Mouse (Mus musculus) neural tube, embryonic 13.5 days (tissue): ENCODE measurements around the gene 1700022I11Rik. TPM values are rescaled to one million over a fixed set of nuclear protein-coding genes. Genes with fewer than 3 reads are reported as not detected.
"Not testable (repeated sequence)": the region's sequence is repeated elsewhere in the genome, so short reads cannot be mapped to it uniquely, and the experiment has no call there.

Source experiments
- ATAC-seq: fragments of 200-750 bp; cut with Nextera tagmentation; 2 replicates; pipeline ENCODE4 v1.8.0; 2017; ENCODE audit warnings: low read depth, mild to moderate bottlenecking, moderate TSS enrichment, moderate library complexity
- H3K27ac ChIP-seq: fragments of 300-500 bp; sonication (generic); replicated peaks from 2 replicates; pipeline ENCODE4 v1.5.1; 2015; ENCODE audit warnings: moderate library complexity, mild to moderate bottlenecking, inconsistent platforms
- H3K27me3 ChIP-seq: fragments of 300-500 bp; sonication (generic); 2 replicates; pipeline ENCODE4 v1.6.1; 2015; ENCODE audit warnings: mild to moderate bottlenecking, inconsistent platforms
- H3K36me3 ChIP-seq: fragments of 300-500 bp; sonication (generic); 2 replicates; pipeline ENCODE4 v1.6.1; 2015; ENCODE audit warnings: mild to moderate bottlenecking, inconsistent platforms
- H3K4me1 ChIP-seq: fragments of 300-500 bp; sonication (generic); replicated peaks from 2 replicates; pipeline ENCODE4 v1.6.1; 2015; ENCODE audit warnings: inconsistent platforms
- H3K4me2 ChIP-seq: fragments of 300-500 bp; sonication (generic); 2 replicates; pipeline ENCODE4 v1.6.1; 2015; ENCODE audit warnings: inconsistent platforms, mild to moderate bottlenecking, moderate library complexity
- H3K4me3 ChIP-seq: fragments of 300-500 bp; sonication (generic); 2 replicates; pipeline ENCODE4 v1.5.1; 2015; ENCODE audit warnings: mild to moderate bottlenecking, inconsistent platforms
- H3K9ac ChIP-seq: fragments of 300-500 bp; sonication (generic); 2 replicates; pipeline ENCODE4 v1.6.1; 2015; ENCODE audit warnings: moderate library complexity, mild to moderate bottlenecking, inconsistent platforms
- H3K9me3 ChIP-seq: fragments of 300-500 bp; sonication (generic); 2 replicates; pipeline ENCODE4 v1.6.1; 2016; ENCODE audit warnings: inconsistent platforms
- WGBS: fragments of 180-500 bp; shearing (Covaris S2); methylation state at CpG from one replicate; pipeline ENCODE4 v1.1.7; 2015; 5-methylcytosine and 5-hydroxymethylcytosine counted together
- polyA plus RNA-seq: library from polyadenylated mRNA; unstranded; fragments of >200 nt; fragmentation: Nextera tagmentation; extraction: Ambion mirVana; gene quantifications from 2 replicates; pipeline ENCODE4 v1.2.1, GENCODE M21; 2015

1700022I11Rik gene
- polyA plus RNA-seq, 1 experiment from 2014 or later, result 0.57 TPM

DNA sequence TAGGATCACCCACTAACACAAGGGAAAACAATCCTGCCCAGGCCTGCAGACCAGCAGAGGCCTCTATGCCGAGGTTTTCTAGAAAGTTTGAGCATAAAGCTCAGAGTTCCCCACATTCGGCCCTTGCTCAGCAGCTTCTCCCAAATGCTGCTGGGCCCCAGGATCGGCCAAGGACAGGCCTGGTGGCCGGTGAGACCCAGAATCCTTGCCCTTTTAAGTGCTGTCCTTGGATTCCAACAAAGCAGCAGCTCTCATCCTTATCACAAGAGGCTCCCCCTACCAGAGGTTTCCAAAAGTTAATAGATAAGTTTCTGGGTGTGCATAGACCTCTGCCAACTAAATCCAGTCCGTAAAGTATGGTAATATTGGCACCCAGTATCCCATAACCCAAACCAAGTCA lies 4.5 kb downstream of the 1700022I11Rik start:
- WGBS, result 86% methylated on average over 5 of the region's 5 CpGs
- Histone ChIP-seq H3K4me2 (no peak overlapping the region), H3K27ac (no peak overlapping the region), H3K9me3 (no peaks in the 10 kb centered on the region), H3K9ac (no peak overlapping the region), H3K4me1 (no peaks in the 10 kb centered on the region), H3K4me3 (no peak overlapping the region), H3K27me3 (no peaks in the 10 kb centered on the region), H3K36me3 (peaks cover 22% of the 10 kb centered on the region)
- ATAC-seq, result no peak

- 92% methylated on average over 4 of the region's 4 CpGs for WGBS
- Histone ChIP-seq H3K36me3 (peaks cover 59% of the 10 kb centered on the region), H3K4me2 (no peak overlapping the region), H3K27ac (no peak overlapping the region), H3K9me3 (no peaks in the 10 kb centered on the region), H3K4me3 (no peak overlapping the region), H3K9ac (no peak overlapping the region), H3K4me1 (no peaks in the 10 kb centered on the region), H3K27me3 (no peaks in the 10 kb centered on the region)
- no peak for ATAC-seq
Measured at GRCm38 (mm10) chr4:42978062-42978461, 8.7 kb downstream of the 1700022I11Rik start.

DNA sequence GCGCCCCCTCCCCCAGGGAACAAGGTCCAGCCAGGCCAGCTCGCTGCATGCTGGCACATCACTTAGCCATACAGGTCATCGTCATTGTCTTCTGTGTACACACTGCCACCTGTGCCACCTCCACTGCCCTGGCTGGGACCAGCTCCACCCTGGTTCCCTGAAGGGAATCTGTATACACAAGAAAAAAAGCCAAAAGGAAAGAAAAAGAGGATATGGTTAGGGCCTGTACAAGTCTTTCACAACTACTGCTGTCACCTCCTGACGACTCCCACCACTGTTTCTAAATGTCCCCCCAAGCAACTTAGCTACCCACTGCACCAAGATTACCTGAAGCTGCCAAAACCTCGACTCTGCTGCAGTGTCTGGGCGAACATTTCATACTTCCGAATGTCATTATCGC lies 11.1 kb downstream of the 1700022I11Rik start:
- WGBS, result 95% methylated on average over 8 of the region's 8 CpGs
- H3K4me3 ChIP-seq, H3K9me3 ChIP-seq, ATAC-seq, H3K9ac ChIP-seq, H3K27me3 ChIP-seq, H3K4me1 ChIP-seq, H3K4me2 ChIP-seq, H3K27ac ChIP-seq: not testable (repeated sequence)
- peaks cover 80% of the 10 kb centered on the region for H3K36me3 ChIP-seq

DNA sequence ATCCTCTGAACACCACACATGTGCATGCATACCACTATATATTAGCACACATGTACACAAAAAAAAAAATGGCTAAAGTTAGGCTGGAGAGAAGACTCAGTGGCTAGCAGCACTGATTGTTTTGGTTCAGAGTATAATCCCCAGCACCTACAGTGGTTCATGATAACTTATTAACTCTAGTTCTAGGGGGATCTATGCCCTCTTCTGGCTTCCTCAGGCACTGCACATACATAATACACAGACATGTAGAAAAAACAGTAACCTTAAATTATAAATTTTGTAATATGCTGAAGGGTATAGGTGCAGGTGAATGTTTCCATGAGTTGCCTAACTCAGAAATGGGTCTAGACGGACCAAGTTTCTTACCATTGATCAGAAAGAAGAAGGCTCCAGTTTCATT lies 18.9 kb downstream of the 1700022I11Rik start:
- Histone ChIP-seq H3K4me2 (no peak overlapping the region), H3K4me3 (no peak overlapping the region), H3K9ac (no peak overlapping the region), H3K4me1 (no peaks in the 10 kb centered on the region), H3K27ac (no peak overlapping the region), H3K36me3 (peaks cover 98% of the 10 kb centered on the region), H3K9me3 (no peaks in the 10 kb centered on the region), H3K27me3 (no peaks in the 10 kb centered on the region)
- 94% methylated on average over 1 of the region's 1 CpGs for WGBS
- no peak for ATAC-seq

DNA sequence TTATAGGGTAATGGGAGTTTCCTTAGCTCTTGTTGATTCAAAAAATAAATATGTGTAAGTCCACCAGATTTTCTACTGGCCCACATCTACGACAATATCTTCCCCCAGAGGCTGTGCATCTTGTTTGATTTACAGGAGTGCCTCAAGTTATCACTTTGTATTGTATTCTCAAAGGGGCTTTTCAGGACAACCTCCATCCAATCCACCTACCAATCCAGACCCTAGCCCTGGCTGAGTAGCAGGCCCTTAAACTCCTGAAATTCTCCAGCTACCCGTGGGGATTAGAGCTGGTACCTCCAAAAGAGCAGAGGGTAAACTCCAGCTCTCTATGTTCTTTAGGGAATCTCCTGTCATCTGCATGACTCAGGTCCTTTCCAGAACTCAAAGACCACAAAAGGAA lies 28.6 kb downstream of the 1700022I11Rik start:
- no peak for ATAC-seq
- Histone ChIP-seq H3K27me3 (no peaks in the 10 kb centered on the region), H3K36me3 (peaks cover 42% of the 10 kb centered on the region), H3K4me2 (peak overlapping the region; percentile 98), H3K27ac (no peak overlapping the region), H3K9ac (peak overlapping the region; percentile 98), H3K9me3 (no peaks in the 10 kb centered on the region), H3K4me1 (peaks cover 33% of the 10 kb centered on the region), H3K4me3 (peak overlapping the region; percentile 98)
- WGBS, result 45% methylated on average over 2 of the region's 2 CpGs

GRCm38 (mm10) chr4:42999451-43000140 lies 30.2 kb downstream of the 1700022I11Rik start:
- Histone ChIP-seq H3K9me3 (no peaks in the 10 kb centered on the region), H3K27ac (peak overlapping the region; percentile 99), H3K4me1 (peaks cover 33% of the 10 kb centered on the region), H3K36me3 (peaks cover 29% of the 10 kb centered on the region), H3K27me3 (no peaks in the 10 kb centered on the region), H3K9ac (peak overlapping the region; percentile 98), H3K4me2 (peak overlapping the region; percentile 98), H3K4me3 (peak overlapping the region; percentile 98)
- peak; percentile 86 for ATAC-seq
- under 1% methylated on average over 46 of the region's 51 CpGs for WGBS

- WGBS, result under 1% methylated on average over 49 of the region's 56 CpGs
- Histone ChIP-seq H3K36me3 (peaks cover 24% of the 10 kb centered on the region), H3K4me2 (peak within 1 kb of the TSS; percentile 98), H3K27ac (peak within 1 kb of the TSS; percentile 99), H3K4me3 (peak within 1 kb of the TSS; percentile 98), H3K4me1 (peaks cover 33% of the 10 kb centered on the region), H3K9ac (peak within 1 kb of the TSS; percentile 98)
- peak; percentile 98 for ATAC-seq
- not testable (repeated sequence) for H3K9me3 ChIP-seq, H3K27me3 ChIP-seq
Measured at GRCm38 (mm10) chr4:43000141-43000986, 31.0 kb downstream of the 1700022I11Rik start, which contains the start of gene Vcp. TSS of gene Vcp (minus strand) at chr4:43000507.

GRCm38 (mm10) chr4:43001272-43001671 lies 31.9 kb downstream of the 1700022I11Rik start:
- H3K9me3 ChIP-seq, result no peaks in the 10 kb centered on the region
- H3K36me3 ChIP-seq, result peaks cover 20% of the 10 kb centered on the region; the same call in 1 of the 2 replicates
- no peak overlapping the region; the same call in 1 of the 2 replicates for H3K4me2 ChIP-seq
- H3K9ac ChIP-seq, result no peak overlapping the region
- no peak for ATAC-seq
- peaks cover 33% of the 10 kb centered on the region for H3K4me1 ChIP-seq
- no peak overlapping the region for H3K4me3 ChIP-seq
- no peaks in the 10 kb centered on the region for H3K27me3 ChIP-seq
- 95% methylated on average over 2 of the region's 2 CpGs for WGBS
- H3K27ac ChIP-seq, result peak overlapping the region; percentile 99

DNA sequence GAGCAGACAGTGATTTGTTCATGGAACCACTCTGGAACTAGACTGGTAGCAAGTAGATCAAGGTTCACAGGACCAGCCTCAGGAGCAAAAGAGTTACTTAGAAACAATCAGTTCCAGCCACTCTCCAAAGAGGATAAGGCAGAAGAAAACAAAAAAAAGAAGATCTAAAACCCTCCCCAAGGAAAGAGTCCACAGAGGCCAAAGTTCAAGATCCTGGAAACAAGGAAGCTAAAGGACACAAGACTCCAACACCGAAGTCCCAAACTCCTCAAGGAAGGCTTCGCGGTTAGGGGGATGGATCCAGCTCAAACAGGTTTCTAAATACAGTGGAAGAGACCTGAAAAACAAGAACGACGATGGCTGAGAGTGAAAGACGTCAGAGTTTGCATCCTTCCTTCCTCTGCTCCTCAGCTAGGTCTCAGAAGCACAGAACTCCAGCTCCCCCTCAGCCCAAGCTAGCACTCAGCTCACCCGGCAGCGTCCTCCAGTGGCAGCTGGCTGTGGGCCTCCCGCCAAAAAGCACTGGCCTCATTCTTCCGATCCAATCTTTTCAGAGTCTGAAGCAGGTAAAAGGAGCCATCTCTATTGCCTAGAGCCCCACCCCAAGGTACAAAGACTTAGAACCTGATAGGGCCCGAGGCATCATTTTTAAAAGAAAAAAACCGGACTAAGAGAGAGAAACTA lies 33.5 kb downstream of the 1700022I11Rik start:
- no peak overlapping the region for H3K9ac ChIP-seq
- H3K4me3 ChIP-seq, result no peak overlapping the region
- WGBS, result 82% methylated on average over 12 of the region's 12 CpGs
- no peaks in the 10 kb centered on the region for H3K27me3 ChIP-seq
- peaks cover 21% of the 10 kb centered on the region for H3K4me1 ChIP-seq
- no peak overlapping the region for H3K27ac ChIP-seq
- no peak overlapping the region for H3K4me2 ChIP-seq
- no peak for ATAC-seq
- no peaks in the 10 kb centered on the region for H3K9me3 ChIP-seq
- H3K36me3 ChIP-seq, result peaks cover 17% of the 10 kb centered on the region; the same call in 1 of the 2 replicates

- no peak overlapping the region for H3K4me2 ChIP-seq
Measured at GRCm38 (mm10) chr4:43004951-43005350, 35.5 kb downstream of the 1700022I11Rik start.

GRCm38 (mm10) chr4:43005765-43006164 lies 36.4 kb downstream of the 1700022I11Rik start:
- no peak overlapping the region for H3K4me2 ChIP-seq
- no peak for ATAC-seq
- no peak overlapping the region for H3K9ac ChIP-seq
- H3K9me3 ChIP-seq, result no peaks in the 10 kb centered on the region
- no peaks in the 10 kb centered on the region for H3K27me3 ChIP-seq
- H3K4me3 ChIP-seq, result no peak overlapping the region
- WGBS, result 54% methylated on average over 2 of the region's 2 CpGs
- peaks cover 20% of the 10 kb centered on the region for H3K4me1 ChIP-seq
- H3K27ac ChIP-seq, result no peak overlapping the region
- peaks cover 17% of the 10 kb centered on the region; the same call in 1 of the 2 replicates for H3K36me3 ChIP-seq

More at GRCm38 (mm10) chr4:43004951-43005350, 35.5 kb downstream of the 1700022I11Rik start:
- H3K27ac ChIP-seq, result no peak overlapping the region
- WGBS, result 93% methylated on average over 3 of the region's 3 CpGs
- no peak overlapping the region for H3K4me3 ChIP-seq
- no peaks in the 10 kb centered on the region for H3K9me3 ChIP-seq
- no peak for ATAC-seq
- peaks cover 19% of the 10 kb centered on the region for H3K4me1 ChIP-seq
- H3K27me3 ChIP-seq, result no peaks in the 10 kb centered on the region
- H3K36me3 ChIP-seq, result peaks cover 17% of the 10 kb centered on the region; the same call in 1 of the 2 replicates
- no peak overlapping the region for H3K9ac ChIP-seq
